Mouse (Mus musculus): ENCODE results near the gene Dlat. TPM values are rescaled to one million over a fixed set of nuclear protein-coding genes. Genes with fewer than 3 reads are reported as not detected.

Dlat gene
- polyA plus RNA-seq, 1 experiment from 2014 or later: 58.6 TPM

GRCm38 (mm10) chr9:50585145-50585818 is 74.3 kb downstream of the Dlat start:
- Histone ChIP-seq H3K9me3 (replicated peaks) (no peaks in the 10 kb centered on the region), H3K27me3 (replicated peaks) (no peaks in the 10 kb centered on the region), H3K4me1 (no peaks in the 10 kb centered on the region), H3K9ac (replicated peaks) (no peak overlapping the region), H3K4me3 (replicated peaks) (no peak overlapping the region), H3K27ac (replicated peaks) (no peak overlapping the region), H3K36me3 (no peaks in the 10 kb centered on the region), H3K4me2 (no peak overlapping the region)
- WGBS: 78% methylated on average over 6 of the region's 6 CpGs
- no peak for ATAC-seq (ENCODE audit: low FRiP score)

Other genes with a start within 250 kb of the Dlat start
- gene Plet1, start 165.3 kb downstream of the Dlat start, polyA plus RNA-seq (2015; fragmentation: Nextera tagmentation; extraction: Ambion mirVana): 0.72 and 2.1 TPM in 2 replicates
- gene Pts, start 131.1 kb downstream of the Dlat start, polyA plus RNA-seq (2015; fragmentation: Nextera tagmentation; extraction: Ambion mirVana): 109 and 113 TPM in 2 replicates
- gene Il18, start 105.0 kb downstream of the Dlat start, polyA plus RNA-seq (2015; fragmentation: Nextera tagmentation; extraction: Ambion mirVana): 16.8 and 18.2 TPM in 2 replicates
- 0.15 and 0.41 TPM in 2 replicates for gene Bco2, start 104.6 kb downstream of the Dlat start, polyA plus RNA-seq (2015; fragmentation: Nextera tagmentation; extraction: Ambion mirVana)
- 0.23 and 0.24 TPM in 2 replicates for gene Tex12, start 98.5 kb downstream of the Dlat start, polyA plus RNA-seq (2015; fragmentation: Nextera tagmentation; extraction: Ambion mirVana)
- 298 and 311 TPM in 2 replicates for gene Sdhd, start 56.0 kb downstream of the Dlat start, polyA plus RNA-seq (2015; fragmentation: Nextera tagmentation; extraction: Ambion mirVana)
- gene Timm8b, start 55.9 kb downstream of the Dlat start, polyA plus RNA-seq (2015; fragmentation: Nextera tagmentation; extraction: Ambion mirVana): 341 and 407 TPM in 2 replicates
- 4.1 and 4.6 TPM in 2 replicates for gene Pih1d2, start 42.5 kb downstream of the Dlat start, polyA plus RNA-seq (2015; fragmentation: Nextera tagmentation; extraction: Ambion mirVana)
- 18.0 and 18.1 TPM in 2 replicates for gene Nkapd1, start 42.3 kb downstream of the Dlat start, polyA plus RNA-seq (2015; fragmentation: Nextera tagmentation; extraction: Ambion mirVana)
- 28.3 and 30.4 TPM in 2 replicates for gene Dixdc1, start 79.7 kb upstream of the Dlat start, polyA plus RNA-seq (2015; fragmentation: Nextera tagmentation; extraction: Ambion mirVana)
- gene 2310030G06Rik, start 86.8 kb upstream of the Dlat start, polyA plus RNA-seq (2015; fragmentation: Nextera tagmentation; extraction: Ambion mirVana): 2.3 and 3.3 TPM in 2 replicates
- 24.7 and 28.2 TPM in 2 replicates for gene Cryab, start 91.5 kb upstream of the Dlat start, polyA plus RNA-seq (2015; fragmentation: Nextera tagmentation; extraction: Ambion mirVana)
- gene Hspb2, start 92.6 kb upstream of the Dlat start, polyA plus RNA-seq (2015; fragmentation: Nextera tagmentation; extraction: Ambion mirVana): 4.9 and 6.6 TPM in 2 replicates
- 9.0 and 10.8 TPM in 2 replicates for gene Fdxacb1, start 108.5 kb upstream of the Dlat start, polyA plus RNA-seq (2015; fragmentation: Nextera tagmentation; extraction: Ambion mirVana)
- gene Alg9, start 115.2 kb upstream of the Dlat start, polyA plus RNA-seq (2015; fragmentation: Nextera tagmentation; extraction: Ambion mirVana): 53.9 and 62.9 TPM in 2 replicates
- gene 1110032A03Rik, start 115.7 kb upstream of the Dlat start, polyA plus RNA-seq (2015; fragmentation: Nextera tagmentation; extraction: Ambion mirVana): 50.9 and 58.4 TPM in 2 replicates
- 43.8 and 50.8 TPM in 2 replicates for gene Ppp2r1b, start 185.5 kb upstream of the Dlat start, polyA plus RNA-seq (2015; fragmentation: Nextera tagmentation; extraction: Ambion mirVana)

All from neural tube, embryonic 15.5 days (tissue).